In the genomic region with DNA sequence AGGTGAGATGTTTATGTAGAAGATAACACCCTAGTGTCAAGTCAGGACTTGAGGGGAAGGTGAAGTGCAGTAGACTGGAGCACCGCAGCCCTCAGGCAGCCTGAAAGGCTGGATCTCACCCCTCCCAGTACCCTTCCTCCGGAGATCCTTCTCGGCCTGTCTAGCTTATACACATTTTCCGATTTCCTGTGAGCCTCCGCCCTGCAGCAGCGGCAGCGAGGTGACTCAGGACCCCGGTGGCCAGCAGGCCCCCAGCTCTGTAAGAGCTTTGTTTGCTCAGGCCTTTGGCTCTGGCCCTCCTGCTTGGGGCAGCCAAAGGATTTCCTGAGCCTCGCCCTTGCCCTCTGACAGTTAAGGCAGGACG, we compare ENCODE assay signal across 8 mouse cellular contexts. TPM values are rescaled to one million over a fixed set of nuclear protein-coding genes. Genes with fewer than 3 reads are reported as not detected.
DNase-seq lines count a peak whose midpoint lies in the region; ATAC-seq lines count a peak whose summit lies in the region.

No protein-coding gene starts in this region.

- H3K9ac ChIP-seq in midbrain, embryonic 16.5 days (ENCODE audit: low read depth, low read length), result no peak overlapping the region
- peak overlapping the region; percentile 81 for H3K9ac ChIP-seq in heart, embryonic 11.5 days (ENCODE audit: low read depth, low read length)

- H3K27ac ChIP-seq in midbrain, embryonic 10.5 days (replicated peaks), result peak overlapping the region; percentile 89
- no peak overlapping the region for H3K27ac ChIP-seq in midbrain, embryonic 16.5 days (ENCODE audit: low read length)
- H3K27ac ChIP-seq in heart, embryonic 11.5 days (ENCODE audit: low read depth, low read length), result peak overlapping the region; percentile 86

- DNase-seq in midbrain, embryonic 10.5 days (ENCODE audit: low spot score), result no peak
- DNase-seq in kidney, postnatal 14 days, result peak; percentile 50
- no peak for DNase-seq in thymus, postnatal 36 days
- DNase-seq in gastrocnemius, postnatal 10 days, result no peak
- DNase-seq in left cerebral cortex, adult 11 months (ENCODE audit: low spot score), result no peak

- peak overlapping the region; percentile 69 for H3K4me3 ChIP-seq in midbrain, embryonic 10.5 days
- H3K4me3 ChIP-seq in midbrain, embryonic 16.5 days (ENCODE audit: low read depth, low read length), result no peak overlapping the region
- peak overlapping the region; percentile 64 for H3K4me3 ChIP-seq in heart, embryonic 11.5 days (ENCODE audit: low read depth, low read length)

- WGBS in midbrain, embryonic 10.5 days, result 29% methylated on average over 10 of the region's 10 CpGs
- 25% methylated on average over 10 of the region's 10 CpGs for WGBS in midbrain, embryonic 16.5 days
- 9% methylated on average over 10 of the region's 10 CpGs for WGBS in heart, embryonic 11.5 days (ENCODE audit: insufficient replicate concordance)

- peaks cover 25% of the 10 kb centered on the region for H3K4me1 ChIP-seq in midbrain, embryonic 10.5 days
- peaks cover 9% of the 10 kb centered on the region for H3K4me1 ChIP-seq in midbrain, embryonic 16.5 days (ENCODE audit: control insufficient read depth, insufficient read depth, low read length)
- H3K4me1 ChIP-seq in heart, embryonic 11.5 days (ENCODE audit: control insufficient read depth, insufficient read depth, low read length), result peaks cover 13% of the 10 kb centered on the region

- H3K36me3 ChIP-seq in midbrain, embryonic 10.5 days, result peaks cover 23% of the 10 kb centered on the region
- H3K36me3 ChIP-seq in midbrain, embryonic 16.5 days (ENCODE audit: control insufficient read depth, insufficient read depth, low read length), result no peaks in the 10 kb centered on the region
- H3K36me3 ChIP-seq in heart, embryonic 11.5 days (ENCODE audit: control insufficient read depth, insufficient read depth, low read length), result no peaks in the 10 kb centered on the region

- H3K4me2 ChIP-seq in midbrain, embryonic 16.5 days (ENCODE audit: low read length), result no peak overlapping the region
- H3K4me2 ChIP-seq in heart, embryonic 11.5 days, result peak overlapping the region; percentile 96

- no peak for ATAC-seq in midbrain, embryonic 16.5 days
- peak; percentile 29; the same call in 1 of the 2 replicates for ATAC-seq in heart, embryonic 11.5 days (replicated peaks; ENCODE audit: insufficient number of reproducible peaks, low FRiP score, low TSS enrichment)
- ATAC-seq in megakaryocyte progenitor cell, adult 5-6 weeks (replicated peaks; ENCODE audit: poor library complexity), result peak; percentile 22

- no peaks in the 10 kb centered on the region for H3K27me3 ChIP-seq in midbrain, embryonic 10.5 days (ENCODE audit: low read depth, poor library complexity, severe bottlenecking)
- no peaks in the 10 kb centered on the region for H3K27me3 ChIP-seq in midbrain, embryonic 16.5 days (ENCODE audit: control insufficient read depth, insufficient read depth, low read depth, low read length)
- no peaks in the 10 kb centered on the region for H3K27me3 ChIP-seq in heart, embryonic 11.5 days (ENCODE audit: control insufficient read depth, insufficient read depth, low read length)

- no peaks in the 10 kb centered on the region for H3K9me3 ChIP-seq in midbrain, embryonic 10.5 days (replicated peaks)
- H3K9me3 ChIP-seq in midbrain, embryonic 16.5 days (replicated peaks; ENCODE audit: control insufficient read depth, low read length, poor library complexity, severe bottlenecking), result no peaks in the 10 kb centered on the region
- H3K9me3 ChIP-seq in heart, embryonic 11.5 days (replicated peaks; ENCODE audit: control insufficient read depth, low read length), result no peaks in the 10 kb centered on the region

RNA-seq across cellular contexts. Expression of a gene that starts 0.8 kb away (rescaled TPM):
- 12.1 and 13.5 TPM in 2 replicates for polyA plus RNA-seq in midbrain, embryonic 10.5 days (2016; fragmentation: Nextera tagmentation; extraction: Ambion mirVana)
- polyA plus RNA-seq in midbrain, embryonic 16.5 days (2015; fragmentation: Nextera tagmentation; extraction: Ambion mirVana), result 1.5 and 2.1 TPM in 2 replicates
- 11.0 and 11.2 TPM in 2 replicates for polyA plus RNA-seq in heart, embryonic 11.5 days (2014; fragmentation: Nextera tagmentation; extraction: Ambion mirVana)
- 3.1 and 3.6 TPM in 2 replicates for total RNA-seq in megakaryocyte progenitor cell, adult 5-6 weeks (2015)
- 7.9 and 10.2 TPM in 2 replicates for total RNA-seq in megakaryocyte progenitor cell, adult 5-6 weeks (2017)
- 1 to 10 TPM; 4.5 to 8.3 TPM for total RNA-seq in gastrocnemius, postnatal 10 days (2021)

RNA-seq across cellular contexts. Expression of a gene that starts 15.1 kb away (rescaled TPM):
- 36.8 and 41.9 TPM in 2 replicates for polyA plus RNA-seq in midbrain, embryonic 10.5 days (2016; fragmentation: Nextera tagmentation; extraction: Ambion mirVana)
- polyA plus RNA-seq in midbrain, embryonic 16.5 days (2015; fragmentation: Nextera tagmentation; extraction: Ambion mirVana), result 21.1 and 26.9 TPM in 2 replicates
- 56.3 and 59.1 TPM in 2 replicates for polyA plus RNA-seq in heart, embryonic 11.5 days (2014; fragmentation: Nextera tagmentation; extraction: Ambion mirVana)
- total RNA-seq in megakaryocyte progenitor cell, adult 5-6 weeks (2015), result 17.4 and 18.2 TPM in 2 replicates
- total RNA-seq in megakaryocyte progenitor cell, adult 5-6 weeks (2017), result 10.7 and 13.3 TPM in 2 replicates
- total RNA-seq in gastrocnemius, postnatal 10 days (2021), result 1 to 10 TPM; 3.4 to 4.2 TPM

RNA-seq across cellular contexts. Expression of a gene that starts 21.2 kb away (rescaled TPM):
- 777 and 858 TPM in 2 replicates for polyA plus RNA-seq in midbrain, embryonic 10.5 days (2016; fragmentation: Nextera tagmentation; extraction: Ambion mirVana)
- 314 and 357 TPM in 2 replicates for polyA plus RNA-seq in midbrain, embryonic 16.5 days (2015; fragmentation: Nextera tagmentation; extraction: Ambion mirVana)
- polyA plus RNA-seq in heart, embryonic 11.5 days (2014; fragmentation: Nextera tagmentation; extraction: Ambion mirVana), result 291 and 322 TPM in 2 replicates
- total RNA-seq in megakaryocyte progenitor cell, adult 5-6 weeks (2015), result 465 and 470 TPM in 2 replicates
- total RNA-seq in megakaryocyte progenitor cell, adult 5-6 weeks (2017), result 1,489 and 2,093 TPM in 2 replicates
- total RNA-seq in gastrocnemius, postnatal 10 days (2021), result 100 to 1,000 TPM; 128 to 134 TPM

RNA-seq across cellular contexts. Expression of a gene that starts 29.6 kb away (rescaled TPM):
- 26.6 and 30.5 TPM in 2 replicates for polyA plus RNA-seq in midbrain, embryonic 10.5 days (2016; fragmentation: Nextera tagmentation; extraction: Ambion mirVana)
- polyA plus RNA-seq in midbrain, embryonic 16.5 days (2015; fragmentation: Nextera tagmentation; extraction: Ambion mirVana), result 82.5 and 85.9 TPM in 2 replicates
- 17.5 and 17.6 TPM in 2 replicates for polyA plus RNA-seq in heart, embryonic 11.5 days (2014; fragmentation: Nextera tagmentation; extraction: Ambion mirVana)
- 9.5 and 18.5 TPM in 2 replicates for total RNA-seq in megakaryocyte progenitor cell, adult 5-6 weeks (2015)
- total RNA-seq in megakaryocyte progenitor cell, adult 5-6 weeks (2017), result 9.4 and 10.3 TPM in 2 replicates
- total RNA-seq in gastrocnemius, postnatal 10 days (2021), result 1 to 10 TPM; 4.7 to 5.4 TPM

RNA-seq across cellular contexts. Expression of a gene that starts 46.1 kb away (rescaled TPM):
- polyA plus RNA-seq in midbrain, embryonic 10.5 days (2016; fragmentation: Nextera tagmentation; extraction: Ambion mirVana), result 6.0 and 8.3 TPM in 2 replicates
- polyA plus RNA-seq in midbrain, embryonic 16.5 days (2015; fragmentation: Nextera tagmentation; extraction: Ambion mirVana), result 13.1 and 13.5 TPM in 2 replicates
- 5.4 and 7.1 TPM in 2 replicates for polyA plus RNA-seq in heart, embryonic 11.5 days (2014; fragmentation: Nextera tagmentation; extraction: Ambion mirVana)
- total RNA-seq in megakaryocyte progenitor cell, adult 5-6 weeks (2015), result 8.8 and 9.4 TPM in 2 replicates
- 6.9 and 7.9 TPM in 2 replicates for total RNA-seq in megakaryocyte progenitor cell, adult 5-6 weeks (2017)
- total RNA-seq in gastrocnemius, postnatal 10 days (2021), result 10 to 100 TPM; 18.9 to 21.7 TPM
